Mouse (Mus musculus) testis, postnatal 14 days (tissue): Measurements from ENCODE around the gene Paqr5.

Experiments
- DNase-seq: peaks from one replicate; pipeline ENCODE4 v3.0.0; 2021; ENCODE audit warnings: low spot score

The Paqr5 gene

GRCm38 (mm10) chr9:61959921-61960569 is 66.6 kb downstream of the Paqr5 start:
- no peak for DNase-seq

GRCm38 (mm10) chr9:61954707-61955106 is 71.9 kb downstream of the Paqr5 start:
- DNase-seq = no peak

GRCm38 (mm10) chr9:61952241-61952640 is 74.4 kb downstream of the Paqr5 start:
- DNase-seq = no peak

GRCm38 (mm10) chr9:61947402-61948346 is 79.0 kb downstream of the Paqr5 start:
- DNase-seq = peak; percentile 78

GRCm38 (mm10) chr9:61946623-61947401 is 79.8 kb downstream of the Paqr5 start, which contains the start of gene Kif23:
TSS of gene Kif23 (minus strand) at chr9:61946774.
- peak; percentile 97 for DNase-seq

- peak; percentile 68 for DNase-seq
Observed at GRCm38 (mm10) chr9:61945973-61946611, 80.6 kb downstream of the Paqr5 start.

- no peak for DNase-seq
Observed at GRCm38 (mm10) chr9:61941054-61941453, 85.6 kb downstream of the Paqr5 start.

- no peak for DNase-seq
Observed at GRCm38 (mm10) chr9:61933333-61933732, 93.3 kb downstream of the Paqr5 start.

GRCm38 (mm10) chr9:61932009-61932408 is 94.6 kb downstream of the Paqr5 start:
- no peak for DNase-seq

- no peak for DNase-seq
Observed at GRCm38 (mm10) chr9:61925086-61925660, 101.5 kb downstream of the Paqr5 start.

GRCm38 (mm10) chr9:61920331-61920730 is 106.3 kb downstream of the Paqr5 start:
- DNase-seq = no peak

- DNase-seq = no peak
Observed at GRCm38 (mm10) chr9:61919464-61919863, 107.2 kb downstream of the Paqr5 start.

GRCm38 (mm10) chr9:61917436-61917835 is 109.2 kb downstream of the Paqr5 start:
- no peak for DNase-seq

GRCm38 (mm10) chr9:61916986-61917385 is 109.7 kb downstream of the Paqr5 start:
- DNase-seq = no peak

GRCm38 (mm10) chr9:61915393-61916005 is 111.2 kb downstream of the Paqr5 start:
- no peak for DNase-seq

GRCm38 (mm10) chr9:61914917-61915300 is 111.7 kb downstream of the Paqr5 start:
- DNase-seq = no peak

GRCm38 (mm10) chr9:61914203-61914916 is 112.3 kb downstream of the Paqr5 start, which contains the start of gene Rplp1:
TSS of gene Rplp1 (minus strand) at chr9:61914542.
- peak; percentile 97 for DNase-seq

GRCm38 (mm10) chr9:61911300-61912128 is 115.1 kb downstream of the Paqr5 start:
- DNase-seq = no peak

- DNase-seq = no peak
Observed at GRCm38 (mm10) chr9:61910526-61911256, 116.0 kb downstream of the Paqr5 start.
